Mouse (Mus musculus): ENCODE results near the gene Cpm. TPM values are rescaled to one million over a fixed set of nuclear protein-coding genes. Genes with fewer than 3 reads are reported as not detected.
"Not testable (repeated sequence)": the region's sequence is repeated elsewhere in the genome, so short reads cannot be mapped to it uniquely, and the experiment has no call there.

Gene Cpm
- polyA plus RNA-seq, 1 experiment from 2014 or later = 38.3 TPM

- no peak overlapping the region for H3K4me2 ChIP-seq (ENCODE audit: low read depth, severe bottlenecking)
- no peak overlapping the region for H3K27ac ChIP-seq (replicated peaks; ENCODE audit: low read depth, low read length)
- WGBS = 64% methylated on average over 3 of the region's 3 CpGs
- ATAC-seq (ENCODE audit: insufficient number of reproducible peaks, low FRiP score, low TSS enrichment, low read depth) (no peak), DNase-seq (ENCODE audit: low spot score) (no peak)
- no peaks in the 10 kb centered on the region for H3K27me3 ChIP-seq (ENCODE audit: control insufficient read depth, insufficient read depth, low read length)
- H3K4me1 ChIP-seq (ENCODE audit: control insufficient read depth, insufficient read depth, low read length) = no peaks in the 10 kb centered on the region
- H3K4me3 ChIP-seq (ENCODE audit: low read depth, low read length) = no peak overlapping the region
- no peak overlapping the region for H3K9ac ChIP-seq (ENCODE audit: low read length)
- H3K36me3 ChIP-seq (ENCODE audit: control insufficient read depth, insufficient read depth, low read length) = no peaks in the 10 kb centered on the region
- no peaks in the 10 kb centered on the region for H3K9me3 ChIP-seq (ENCODE audit: control insufficient read depth, low read length)
These were observed 14.9 kb upstream of the Cpm start for GRCm38 (mm10) chr10:117614387-117614786.

- Histone ChIP-seq H3K27ac (replicated peaks; ENCODE audit: low read depth, low read length) (no peak overlapping the region), H3K4me1 (ENCODE audit: control insufficient read depth, insufficient read depth, low read length) (no peaks in the 10 kb centered on the region), H3K9ac (ENCODE audit: low read length) (no peak overlapping the region), H3K4me2 (ENCODE audit: low read depth, severe bottlenecking) (no peak overlapping the region), H3K27me3 (ENCODE audit: control insufficient read depth, insufficient read depth, low read length) (no peaks in the 10 kb centered on the region), H3K9me3 (ENCODE audit: control insufficient read depth, low read length) (no peaks in the 10 kb centered on the region), H3K4me3 (ENCODE audit: low read depth, low read length) (no peak overlapping the region), H3K36me3 (ENCODE audit: control insufficient read depth, insufficient read depth, low read length) (no peaks in the 10 kb centered on the region)
- ATAC-seq (ENCODE audit: insufficient number of reproducible peaks, low FRiP score, low TSS enrichment, low read depth) (no peak), DNase-seq (ENCODE audit: low spot score) (no peak)
- 89% methylated on average over 8 of the region's 8 CpGs for WGBS
These were observed 14.1 kb upstream of the Cpm start for GRCm38 (mm10) chr10:117615239-117615638.

GRCm38 (mm10) chr10:117615746-117616145 lies 13.6 kb upstream of the Cpm start:
- no peaks in the 10 kb centered on the region for H3K4me1 ChIP-seq (ENCODE audit: control insufficient read depth, insufficient read depth, low read length)

GRCm38 (mm10) chr10:117616191-117616680 lies 13.1 kb upstream of the Cpm start:
- no peaks in the 10 kb centered on the region for H3K4me1 ChIP-seq (ENCODE audit: control insufficient read depth, insufficient read depth, low read length)
- H3K4me3 ChIP-seq (ENCODE audit: low read depth, low read length) = no peak overlapping the region
- no peaks in the 10 kb centered on the region for H3K36me3 ChIP-seq (ENCODE audit: control insufficient read depth, insufficient read depth, low read length)
- no peak for DNase-seq (ENCODE audit: low spot score)
- H3K4me2 ChIP-seq (ENCODE audit: low read depth, severe bottlenecking) = no peak overlapping the region
- H3K27ac ChIP-seq (replicated peaks; ENCODE audit: low read depth, low read length) = no peak overlapping the region
- H3K27me3 ChIP-seq (ENCODE audit: control insufficient read depth, insufficient read depth, low read length) = no peaks in the 10 kb centered on the region
- H3K9ac ChIP-seq (ENCODE audit: low read length) = no peak overlapping the region
- 89% methylated on average over 6 of the region's 6 CpGs for WGBS
- H3K9me3 ChIP-seq (ENCODE audit: control insufficient read depth, low read length) = no peaks in the 10 kb centered on the region
- ATAC-seq (ENCODE audit: insufficient number of reproducible peaks, low FRiP score, low TSS enrichment, low read depth) = no peak

More at GRCm38 (mm10) chr10:117615746-117616145, 13.6 kb upstream of the Cpm start:
- WGBS = 76% methylated on average over 4 of the region's 4 CpGs
- Histone ChIP-seq H3K36me3 (ENCODE audit: control insufficient read depth, insufficient read depth, low read length) (no peaks in the 10 kb centered on the region), H3K27ac (replicated peaks; ENCODE audit: low read depth, low read length) (no peak overlapping the region), H3K4me2 (ENCODE audit: low read depth, severe bottlenecking) (no peak overlapping the region), H3K9ac (ENCODE audit: low read length) (no peak overlapping the region), H3K4me3 (ENCODE audit: low read depth, low read length) (no peak overlapping the region), H3K9me3 (ENCODE audit: control insufficient read depth, low read length) (no peaks in the 10 kb centered on the region), H3K27me3 (ENCODE audit: control insufficient read depth, insufficient read depth, low read length) (no peaks in the 10 kb centered on the region)
- no peak for ATAC-seq (ENCODE audit: insufficient number of reproducible peaks, low FRiP score, low TSS enrichment, low read depth)
- no peak for DNase-seq (ENCODE audit: low spot score)

DNA sequence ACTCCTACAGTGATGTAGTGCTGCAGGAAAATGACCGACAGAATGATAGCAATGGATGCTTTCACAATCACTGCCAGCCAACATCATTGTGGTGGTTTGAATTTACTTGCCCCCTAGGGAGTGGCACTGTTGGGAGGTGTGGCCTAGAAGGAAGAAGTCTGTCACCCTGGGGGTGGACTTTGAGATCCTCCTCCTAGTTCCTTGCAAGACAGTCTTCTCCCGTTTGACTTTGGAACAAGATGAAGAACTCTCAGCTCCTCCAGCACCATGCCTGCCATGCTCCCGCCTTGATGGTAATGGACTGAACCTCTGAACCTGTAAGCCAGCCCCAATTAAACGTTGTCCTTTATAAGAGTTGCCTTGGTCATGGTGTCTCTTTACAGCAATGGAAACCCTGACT lies 12.5 kb upstream of the Cpm start:
- WGBS = 87% methylated on average over 4 of the region's 4 CpGs
- not testable (repeated sequence) for H3K9ac ChIP-seq (ENCODE audit: low read length); H3K36me3 ChIP-seq (ENCODE audit: control insufficient read depth, insufficient read depth, low read length); H3K27me3 ChIP-seq (ENCODE audit: control insufficient read depth, insufficient read depth, low read length); H3K4me2 ChIP-seq (ENCODE audit: low read depth, severe bottlenecking); H3K27ac ChIP-seq (replicated peaks; ENCODE audit: low read depth, low read length); H3K4me3 ChIP-seq (ENCODE audit: low read depth, low read length); DNase-seq (ENCODE audit: low spot score); H3K4me1 ChIP-seq (ENCODE audit: control insufficient read depth, insufficient read depth, low read length); ATAC-seq (ENCODE audit: insufficient number of reproducible peaks, low FRiP score, low TSS enrichment, low read depth); H3K9me3 ChIP-seq (ENCODE audit: control insufficient read depth, low read length)

- Histone ChIP-seq H3K27ac (replicated peaks; ENCODE audit: low read depth, low read length) (no peak overlapping the region), H3K4me2 (ENCODE audit: low read depth, severe bottlenecking) (no peak overlapping the region), H3K4me3 (ENCODE audit: low read depth, low read length) (no peak overlapping the region), H3K27me3 (ENCODE audit: control insufficient read depth, insufficient read depth, low read length) (no peaks in the 10 kb centered on the region), H3K9ac (ENCODE audit: low read length) (no peak overlapping the region), H3K9me3 (ENCODE audit: control insufficient read depth, low read length) (no peaks in the 10 kb centered on the region), H3K36me3 (ENCODE audit: control insufficient read depth, insufficient read depth, low read length) (no peaks in the 10 kb centered on the region), H3K4me1 (ENCODE audit: control insufficient read depth, insufficient read depth, low read length) (no peaks in the 10 kb centered on the region)
- 88% methylated on average over 3 of the region's 3 CpGs for WGBS
- no peak for ATAC-seq (ENCODE audit: insufficient number of reproducible peaks, low FRiP score, low TSS enrichment, low read depth)
- no peak for DNase-seq (ENCODE audit: low spot score)
These were observed 11.5 kb upstream of the Cpm start for GRCm38 (mm10) chr10:117617568-117618345.

GRCm38 (mm10) chr10:117619041-117619861 lies 10.0 kb upstream of the Cpm start:
- no peak for ATAC-seq (ENCODE audit: insufficient number of reproducible peaks, low FRiP score, low TSS enrichment, low read depth)
- H3K4me2 ChIP-seq (ENCODE audit: low read depth, severe bottlenecking) = no peak overlapping the region
- no peaks in the 10 kb centered on the region for H3K36me3 ChIP-seq (ENCODE audit: control insufficient read depth, insufficient read depth, low read length)
- H3K4me1 ChIP-seq (ENCODE audit: control insufficient read depth, insufficient read depth, low read length) = no peaks in the 10 kb centered on the region
- DNase-seq (ENCODE audit: low spot score) = no peak
- H3K9ac ChIP-seq (ENCODE audit: low read length) = no peak overlapping the region
- H3K27ac ChIP-seq (replicated peaks; ENCODE audit: low read depth, low read length) = no peak overlapping the region
- H3K9me3 ChIP-seq (ENCODE audit: control insufficient read depth, low read length) = no peaks in the 10 kb centered on the region
- 86% methylated on average over 27 of the region's 27 CpGs for WGBS
- no peak overlapping the region for H3K4me3 ChIP-seq (ENCODE audit: low read depth, low read length)
- no peaks in the 10 kb centered on the region for H3K27me3 ChIP-seq (ENCODE audit: control insufficient read depth, insufficient read depth, low read length)

DNA sequence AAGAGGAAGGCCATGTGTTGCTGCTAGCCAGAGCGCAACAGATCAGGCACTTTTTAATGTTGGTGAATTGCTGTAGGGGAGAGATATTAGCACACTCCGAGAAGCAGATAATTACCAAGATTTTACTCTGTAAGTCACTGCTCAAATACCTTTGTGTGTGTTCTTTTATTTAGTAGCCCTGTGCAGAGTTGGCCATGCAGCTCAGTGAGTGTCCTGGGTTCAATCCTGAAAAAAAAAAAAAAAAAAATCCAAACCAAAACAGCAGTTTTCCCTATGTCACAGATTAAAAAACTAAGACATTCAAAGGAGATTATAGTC lies 9.5 kb upstream of the Cpm start:
- 92% methylated on average over 2 of the region's 2 CpGs for WGBS
- H3K4me2 ChIP-seq (ENCODE audit: low read depth, severe bottlenecking) = no peak overlapping the region
- no peaks in the 10 kb centered on the region for H3K36me3 ChIP-seq (ENCODE audit: control insufficient read depth, insufficient read depth, low read length)
- ATAC-seq (ENCODE audit: insufficient number of reproducible peaks, low FRiP score, low TSS enrichment, low read depth) (no peak), DNase-seq (ENCODE audit: low spot score) (no peak)
- no peak overlapping the region for H3K27ac ChIP-seq (replicated peaks; ENCODE audit: low read depth, low read length)
- H3K9ac ChIP-seq (ENCODE audit: low read length) = no peak overlapping the region
- no peaks in the 10 kb centered on the region for H3K9me3 ChIP-seq (ENCODE audit: control insufficient read depth, low read length)
- H3K4me3 ChIP-seq (ENCODE audit: low read depth, low read length) = no peak overlapping the region
- H3K27me3 ChIP-seq (ENCODE audit: control insufficient read depth, insufficient read depth, low read length) = no peaks in the 10 kb centered on the region
- no peaks in the 10 kb centered on the region for H3K4me1 ChIP-seq (ENCODE audit: control insufficient read depth, insufficient read depth, low read length)

Measured in limb, embryonic 11.5 days (tissue).